Mouse (Mus musculus) liver, embryonic 11.5 days (tissue): ENCODE results near the gene Arid5a. TPM values are rescaled to one million over a fixed set of nuclear protein-coding genes. Genes with fewer than 3 reads are reported as not detected.

ENCODE experiments used
- ATAC-seq: fragments of 200-750 bp; cut with Nextera tagmentation; replicated peaks from 2 replicates; pipeline ENCODE4 v1.8.0; 2017; ENCODE audit warnings: moderate number of reproducible peaks, mild to moderate bottlenecking, moderate TSS enrichment, moderate library complexity; ENCODE audit not compliant: low FRiP score
- DNase-seq: peaks from one replicate; pipeline ENCODE4 v3.0.0-alpha.2; 2017; ENCODE audit warnings: low spot score
- H3K27ac ChIP-seq: fragments of 300-500 bp; sonication (generic); 2 replicates; pipeline ENCODE4 v1.5.1; 2014; ENCODE audit warnings: mild to moderate bottlenecking, low read depth, low read length, control low read depth
- H3K27me3 ChIP-seq: fragments of 300-500 bp; sonication (generic); replicated peaks from 2 replicates; pipeline ENCODE4 v1.6.1; 2014; ENCODE audit warnings: low read length, mixed read lengths; ENCODE audit not compliant: control insufficient read depth, insufficient read depth
- H3K36me3 ChIP-seq: fragments of 300-500 bp; sonication (generic); 2 replicates; pipeline ENCODE4 v1.6.1; 2014; ENCODE audit warnings: mild to moderate bottlenecking, low read length, moderate library complexity, mixed read lengths; ENCODE audit not compliant: control insufficient read depth, insufficient read depth
- H3K4me1 ChIP-seq: fragments of 300-500 bp; sonication (generic); replicated peaks from 2 replicates; pipeline ENCODE4 v1.6.1; 2014; ENCODE audit warnings: low read length, mixed read lengths; ENCODE audit not compliant: control insufficient read depth, insufficient read depth
- H3K4me2 ChIP-seq: fragments of 300-500 bp; sonication (generic); 2 replicates; pipeline ENCODE4 v1.6.1; 2014; ENCODE audit warnings: mild to moderate bottlenecking, control low read depth, moderate library complexity
- H3K4me3 ChIP-seq: fragments of 300-500 bp; sonication (generic); 2 replicates; pipeline ENCODE4 v1.5.1; 2014; ENCODE audit warnings: low read depth, low read length, control low read depth
- H3K9ac ChIP-seq: fragments of 300-500 bp; sonication (generic); 2 replicates; pipeline ENCODE4 v1.6.1; 2014; ENCODE audit warnings: low read depth, low read length, control low read depth
- H3K9me3 ChIP-seq: fragments of 300-500 bp; sonication (generic); 2 replicates; pipeline ENCODE4 v1.6.1; 2016; ENCODE audit warnings: low read length, inconsistent platforms, mixed read lengths; ENCODE audit not compliant: control insufficient read depth
- WGBS: fragments of 180-500 bp; shearing (Covaris S2); extraction: QIAGEN DNeasy Blood & Tissue Kit; methylation state at CpG from one replicate; pipeline ENCODE4 v1.1.7; 2014; 5-methylcytosine and 5-hydroxymethylcytosine counted together
- polyA plus RNA-seq: library from polyadenylated mRNA; unstranded; fragments of >200 nt; fragmentation: Nextera tagmentation; extraction: Ambion mirVana; gene quantifications from 2 replicates; pipeline ENCODE4 v1.2.1, GENCODE M21; 2014

The Arid5a gene
- polyA plus RNA-seq, 1 experiment from 2014 or later: 2.4 TPM

DNA sequence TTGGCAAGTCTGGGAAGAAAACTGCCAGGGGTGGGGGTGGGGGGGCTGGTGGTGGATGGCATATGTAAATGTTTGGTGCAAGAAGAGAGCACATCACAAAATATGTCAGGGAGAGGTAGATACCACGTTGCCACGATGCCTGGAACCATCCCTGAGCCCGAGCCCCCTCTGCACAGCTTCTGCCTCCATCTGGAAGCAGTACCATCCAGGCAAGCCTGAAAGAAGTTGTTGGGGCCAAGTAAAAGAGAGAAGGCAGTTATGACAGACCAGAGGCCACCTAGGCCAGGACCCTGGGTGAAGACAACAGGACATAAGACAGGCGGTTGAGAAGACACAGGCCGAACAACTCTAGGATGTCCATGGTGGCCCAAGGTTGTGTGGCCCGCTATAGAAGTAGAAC, 7.0 kb upstream of the Arid5a start:
- DNase-seq (no peak), ATAC-seq (no peak)
- no peak overlapping the region for H3K27ac ChIP-seq
- no peak overlapping the region for H3K4me3 ChIP-seq
- no peaks in the 10 kb centered on the region for H3K36me3 ChIP-seq
- no peaks in the 10 kb centered on the region for H3K9me3 ChIP-seq
- peaks cover 3% of the 10 kb centered on the region; the same call in 1 of the 2 replicates for H3K4me1 ChIP-seq
- 80% methylated on average over 6 of the region's 6 CpGs for WGBS
- no peak overlapping the region for H3K4me2 ChIP-seq
- H3K9ac ChIP-seq: no peak overlapping the region
- peaks cover 75% of the 10 kb centered on the region for H3K27me3 ChIP-seq

DNA sequence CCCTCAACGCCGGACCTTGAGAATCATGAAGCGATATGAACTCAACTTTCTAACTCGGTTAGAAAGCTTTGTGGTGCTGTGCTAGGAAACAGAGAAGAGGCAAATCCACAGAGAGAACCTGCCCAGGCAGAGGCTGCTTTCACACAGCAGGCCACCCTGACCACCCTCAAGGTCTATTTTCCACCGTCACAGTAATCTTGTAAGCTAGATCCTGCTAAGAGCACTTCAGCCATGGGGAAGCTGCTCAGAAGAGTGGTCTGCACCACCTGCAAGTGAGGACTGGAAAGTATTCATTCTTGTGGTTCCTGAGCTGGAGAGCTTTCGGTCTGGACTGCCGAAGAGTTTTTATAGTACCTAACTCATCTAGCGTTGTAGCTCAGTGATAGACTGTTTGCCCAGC, 5.3 kb upstream of the Arid5a start:
- Histone ChIP-seq H3K27ac (no peak overlapping the region), H3K9ac (no peak overlapping the region), H3K4me3 (no peak overlapping the region), H3K4me2 (no peak overlapping the region), H3K4me1 (peaks cover 3% of the 10 kb centered on the region; the same call in 1 of the 2 replicates), H3K9me3 (no peaks in the 10 kb centered on the region), H3K27me3 (peaks cover 72% of the 10 kb centered on the region), H3K36me3 (no peaks in the 10 kb centered on the region)
- no peak for ATAC-seq
- 75% methylated on average over 8 of the region's 8 CpGs for WGBS
- DNase-seq: no peak

DNA sequence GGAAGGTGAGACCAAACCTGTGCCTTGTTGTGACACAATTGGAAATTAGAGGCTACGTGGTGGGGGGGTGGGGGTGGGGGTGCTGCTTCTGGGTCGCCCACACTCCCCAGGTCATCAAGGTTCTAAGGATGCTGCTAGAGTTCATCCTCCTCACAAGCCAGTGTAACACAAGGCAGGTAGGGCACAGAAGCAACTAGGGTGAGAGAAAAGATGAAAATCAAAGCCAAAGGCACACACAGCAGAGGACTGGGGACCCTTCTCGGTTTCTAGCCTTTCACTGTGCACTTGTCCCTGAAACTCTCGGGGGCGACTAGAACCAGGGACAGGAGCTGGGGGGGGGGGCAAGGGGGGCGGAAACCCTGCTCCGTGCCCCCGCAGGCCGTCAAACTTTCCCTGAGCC, 4.6 kb upstream of the Arid5a start:
- H3K36me3 ChIP-seq: no peaks in the 10 kb centered on the region
- H3K9ac ChIP-seq: no peak overlapping the region
- peaks cover 3% of the 10 kb centered on the region; the same call in 1 of the 2 replicates for H3K4me1 ChIP-seq
- H3K4me2 ChIP-seq: peak overlapping the region; percentile 67
- H3K27ac ChIP-seq: no peak overlapping the region
- peak overlapping the region; percentile 36 for H3K4me3 ChIP-seq
- H3K27me3 ChIP-seq: peaks cover 65% of the 10 kb centered on the region
- H3K9me3 ChIP-seq: no peaks in the 10 kb centered on the region
- 19% methylated on average over 9 of the region's 9 CpGs for WGBS
- ATAC-seq (no peak), DNase-seq (no peak)

DNA sequence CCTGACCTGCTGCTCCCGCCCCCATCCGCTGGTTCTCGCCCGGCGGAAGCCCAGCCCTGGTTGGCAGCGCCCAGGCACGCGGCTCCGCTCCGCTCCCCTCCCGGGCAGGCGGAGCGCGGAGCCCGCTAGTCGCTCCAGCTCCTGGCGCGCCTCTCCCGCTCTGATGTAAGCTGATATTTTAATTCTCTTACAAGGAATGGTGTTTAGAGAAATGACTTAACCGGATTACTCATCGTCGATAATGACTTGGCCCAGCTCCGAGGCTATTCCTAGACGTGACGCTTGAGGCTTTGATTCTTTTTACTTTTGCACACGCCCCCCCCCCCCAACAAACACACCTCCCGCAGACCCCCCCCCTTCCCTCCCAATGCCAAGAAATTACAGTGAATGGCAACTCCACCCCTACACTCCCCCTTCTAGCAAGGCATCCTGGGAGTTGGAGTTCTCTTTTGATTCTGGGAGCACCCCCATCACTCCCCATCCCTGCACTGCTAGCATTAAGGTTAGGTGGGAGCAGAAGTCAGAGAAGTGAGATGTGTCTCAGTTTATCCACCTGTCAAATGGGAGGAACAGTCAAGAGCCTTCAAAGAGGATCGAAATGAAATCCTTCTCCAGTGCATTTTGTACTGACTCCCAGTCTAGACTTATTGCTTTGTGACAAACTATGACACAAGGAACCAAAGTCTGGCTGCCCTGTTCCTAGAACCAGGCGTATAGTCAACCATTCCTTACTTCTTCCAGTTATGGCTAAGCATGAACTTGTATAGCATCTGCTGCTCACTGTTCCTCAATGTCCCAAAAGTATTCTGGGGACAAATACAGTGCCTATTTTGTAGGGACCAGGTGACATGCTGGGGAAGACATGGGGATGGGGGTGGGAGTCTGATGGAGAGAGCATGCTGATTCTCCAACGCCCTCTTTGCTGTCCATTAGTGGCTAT, 3.9 kb upstream of the Arid5a start:
- Histone ChIP-seq H3K4me3 (peak overlapping the region; percentile 36), H3K36me3 (no peaks in the 10 kb centered on the region), H3K27me3 (peaks cover 60% of the 10 kb centered on the region), H3K4me1 (peaks cover 6% of the 10 kb centered on the region), H3K27ac (no peak overlapping the region), H3K4me2 (peak overlapping the region; percentile 67), H3K9ac (no peak overlapping the region), H3K9me3 (no peaks in the 10 kb centered on the region)
- ATAC-seq (no peak), DNase-seq (no peak)
- 8% methylated on average over 30 of the region's 30 CpGs for WGBS

DNA sequence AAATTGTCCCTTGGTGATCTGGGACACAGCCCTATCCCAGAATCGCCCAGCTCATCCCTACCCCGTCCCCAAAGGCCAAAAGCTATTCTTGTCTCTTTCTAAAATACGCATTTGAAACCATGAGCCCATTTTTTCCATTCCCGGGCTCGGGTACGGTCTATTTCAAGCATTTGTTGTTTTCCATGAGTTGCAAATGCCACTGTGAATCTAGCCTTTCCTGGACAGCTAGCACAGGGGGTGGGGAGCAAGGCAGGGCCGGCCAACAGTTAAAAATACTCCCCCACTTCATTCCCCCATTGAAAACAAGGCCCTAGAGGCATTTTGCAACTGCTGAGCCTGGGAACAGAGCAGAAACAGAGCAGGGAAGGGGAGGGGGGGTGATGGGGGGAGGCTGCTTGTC, 2.8 kb upstream of the Arid5a start:
- no peak overlapping the region for H3K4me3 ChIP-seq
- no peaks in the 10 kb centered on the region for H3K36me3 ChIP-seq
- WGBS: 64% methylated on average over 7 of the region's 7 CpGs
- H3K4me2 ChIP-seq: no peak overlapping the region
- ATAC-seq: no peak
- peaks cover 13% of the 10 kb centered on the region for H3K4me1 ChIP-seq
- no peak overlapping the region for H3K9ac ChIP-seq
- peaks cover 61% of the 10 kb centered on the region for H3K27me3 ChIP-seq
- H3K9me3 ChIP-seq: no peaks in the 10 kb centered on the region
- no peak for DNase-seq
- H3K27ac ChIP-seq: no peak overlapping the region

DNA sequence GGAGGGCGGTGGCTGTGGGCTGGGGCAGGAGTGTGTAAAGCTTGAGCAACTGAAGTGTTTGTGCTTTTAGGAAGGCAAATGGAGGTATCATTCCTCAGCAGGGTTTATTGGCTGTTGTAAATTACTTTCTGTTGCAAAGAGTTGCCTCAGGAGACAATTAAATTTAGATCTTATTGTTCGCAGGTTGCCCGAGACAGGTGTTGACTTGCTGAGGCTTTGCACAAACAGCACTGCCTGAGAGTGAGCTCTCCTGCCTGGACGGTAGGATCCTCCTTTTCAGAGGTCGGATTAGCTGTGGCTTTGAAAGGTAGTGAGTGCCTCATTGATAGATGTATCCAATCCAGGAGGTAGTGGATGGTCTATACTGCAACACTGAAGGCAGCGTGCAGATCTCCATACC, 1.4 kb upstream of the Arid5a start:
- Histone ChIP-seq H3K27me3 (peaks cover 49% of the 10 kb centered on the region), H3K4me2 (no peak overlapping the region), H3K4me3 (no peak overlapping the region), H3K27ac (no peak overlapping the region), H3K9ac (no peak overlapping the region), H3K4me1 (peaks cover 14% of the 10 kb centered on the region), H3K36me3 (no peaks in the 10 kb centered on the region), H3K9me3 (no peaks in the 10 kb centered on the region)
- DNase-seq (no peak), ATAC-seq (no peak)
- WGBS: 75% methylated on average over 6 of the region's 6 CpGs

DNA sequence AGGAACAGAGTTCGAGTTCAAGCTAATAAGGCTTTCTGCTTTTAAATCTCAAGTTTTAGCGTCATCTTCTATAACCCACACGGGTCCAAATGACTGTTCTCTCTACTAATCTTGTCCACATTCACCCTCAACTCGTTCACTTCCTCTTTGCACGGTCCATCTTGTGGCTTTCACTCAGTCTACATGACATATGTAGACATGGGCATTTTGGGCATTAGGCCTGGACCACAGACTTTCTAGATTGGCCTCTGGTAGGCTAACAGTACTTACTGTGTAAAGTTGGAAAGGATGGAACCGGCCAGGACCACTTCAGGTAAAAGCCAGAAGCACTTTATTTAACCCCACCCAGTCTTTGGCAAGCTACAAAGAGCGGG, 425 bp upstream of the Arid5a start:
- DNase-seq (no peak), ATAC-seq (no peak)
- H3K4me2 ChIP-seq: no peak overlapping the region
- no peaks in the 10 kb centered on the region for H3K36me3 ChIP-seq
- H3K27me3 ChIP-seq: peaks cover 40% of the 10 kb centered on the region
- H3K27ac ChIP-seq: no peak overlapping the region
- H3K4me3 ChIP-seq: 0 out of 2 replicates have a peak overlapping the region, but pooled peaks have one; percentile 72
- H3K9me3 ChIP-seq: no peaks in the 10 kb centered on the region
- H3K9ac ChIP-seq: no peak overlapping the region
- peaks cover 14% of the 10 kb centered on the region for H3K4me1 ChIP-seq
- WGBS: 45% methylated on average over 7 of the region's 7 CpGs

DNA sequence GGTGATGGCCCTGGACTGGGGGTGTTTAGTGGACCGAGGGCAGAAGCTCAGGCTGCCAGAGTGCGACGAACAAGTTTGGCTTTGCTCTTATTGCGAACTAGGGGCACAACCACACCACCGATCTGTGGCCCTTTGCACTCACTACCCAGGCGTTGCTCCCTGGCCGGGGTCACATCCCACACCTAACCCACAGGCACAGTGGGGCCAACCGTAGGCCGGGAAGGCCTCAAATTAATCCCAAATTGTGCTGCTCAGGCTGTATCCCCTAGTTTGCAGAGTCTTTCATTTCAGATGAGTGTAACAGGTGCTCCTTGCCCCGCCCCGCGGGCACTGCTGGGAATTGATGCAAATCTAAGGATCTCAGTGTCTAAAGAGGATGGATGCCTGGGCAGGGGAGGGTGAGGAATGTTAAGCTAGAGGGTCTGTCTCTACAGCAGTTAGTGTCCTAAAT, 943 bp downstream of the Arid5a start:
- ATAC-seq: no peak
- H3K27me3 ChIP-seq: peaks cover 28% of the 10 kb centered on the region
- H3K36me3 ChIP-seq: no peaks in the 10 kb centered on the region
- DNase-seq: no peak
- no peak overlapping the region for H3K27ac ChIP-seq
- 9% methylated on average over 12 of the region's 12 CpGs for WGBS
- H3K4me3 ChIP-seq: peak overlapping the region; percentile 72
- H3K4me1 ChIP-seq: peaks cover 11% of the 10 kb centered on the region
- no peaks in the 10 kb centered on the region for H3K9me3 ChIP-seq
- H3K9ac ChIP-seq: peak overlapping the region; percentile 71
- peak overlapping the region; percentile 96 for H3K4me2 ChIP-seq
